Mouse (Mus musculus) left cerebral cortex, adult 9 months (tissue): ENCODE measurements around the gene Dpyd.

Source experiments
- DNase-seq, 2 experiments: peaks; one replicate each; pipeline ENCODE4 v3.0.0; 2022; ENCODE audit warnings: low spot score in 2 of 2

Gene Dpyd

DNA sequence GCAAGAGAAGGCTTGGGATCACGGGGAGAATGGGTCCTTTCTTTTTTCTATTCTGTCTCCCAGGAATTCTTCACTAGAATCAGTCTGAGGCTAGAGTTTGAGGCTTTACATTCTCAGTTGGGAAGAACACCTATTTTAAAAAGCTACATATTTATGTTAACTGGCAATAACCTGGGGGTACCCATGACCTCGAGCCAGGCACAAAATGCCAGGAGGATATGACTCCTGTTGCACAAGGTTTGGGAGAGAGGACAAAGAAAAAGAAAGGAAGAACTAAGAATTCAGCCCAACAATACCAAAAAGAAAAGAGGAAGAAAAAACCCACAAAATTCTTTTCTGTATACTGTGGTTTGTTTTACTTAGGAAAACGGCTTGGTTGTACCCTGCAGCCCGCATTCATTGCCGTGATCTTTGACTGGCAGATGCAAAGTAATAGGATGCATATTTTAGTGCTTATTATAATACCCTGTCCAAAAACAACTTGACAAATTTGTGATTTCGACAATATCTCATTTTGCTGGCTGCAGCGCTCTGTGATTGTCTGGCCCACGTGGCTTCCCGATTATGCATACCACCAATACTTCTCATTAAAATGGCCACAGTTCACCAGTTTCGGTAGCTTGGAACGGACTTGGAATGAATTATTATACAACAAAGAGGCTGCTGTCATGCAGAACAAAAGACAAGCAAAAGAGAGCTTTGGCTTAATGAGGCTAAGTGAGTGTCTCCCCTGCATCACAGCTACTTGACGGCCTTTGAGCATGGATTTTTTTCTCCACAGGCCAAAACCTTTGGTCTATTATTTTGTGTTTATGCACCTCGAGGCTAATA, 799.8 kb downstream of the Dpyd start:
- peak; percentile 15 to 29 for DNase-seq

DNA sequence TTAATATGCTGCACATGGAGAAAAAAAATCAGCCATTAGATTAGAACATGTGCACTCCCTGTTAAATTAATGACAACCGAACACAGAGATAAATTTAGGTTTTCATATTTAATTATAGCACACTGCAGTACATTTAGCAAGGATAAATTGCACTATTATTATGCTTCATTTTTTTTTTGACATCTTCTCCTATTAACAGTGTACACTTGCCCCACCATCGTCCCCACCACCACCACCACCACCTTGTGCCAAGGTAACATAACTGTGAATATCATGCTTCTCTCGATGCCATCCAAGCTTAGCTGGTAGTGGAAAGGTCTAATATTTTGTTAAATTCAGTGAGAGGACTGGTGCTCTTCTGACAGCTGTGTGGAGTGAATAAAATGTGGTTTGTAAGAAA, 800.5 kb downstream of the Dpyd start:
- no peak for DNase-seq

DNA sequence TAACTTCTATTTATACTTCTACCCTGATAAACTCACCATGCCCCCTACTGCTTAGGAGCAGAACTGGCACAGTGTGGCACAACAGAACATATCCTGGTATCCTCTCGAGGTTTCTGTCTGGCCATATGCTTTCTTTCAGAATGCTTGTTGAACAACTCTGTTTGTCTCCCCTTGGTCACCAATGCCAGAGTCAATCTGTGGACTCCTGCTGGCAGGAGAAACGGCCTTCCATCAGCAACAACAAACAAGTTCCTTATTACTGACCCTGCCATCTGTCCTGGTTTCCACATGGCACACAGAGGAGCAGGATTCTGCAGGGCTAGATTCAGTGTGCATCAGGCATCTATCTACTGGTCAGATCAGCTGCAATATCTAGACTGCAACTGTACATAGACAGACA, 807.0 kb downstream of the Dpyd start:
- no peak for DNase-seq

DNA sequence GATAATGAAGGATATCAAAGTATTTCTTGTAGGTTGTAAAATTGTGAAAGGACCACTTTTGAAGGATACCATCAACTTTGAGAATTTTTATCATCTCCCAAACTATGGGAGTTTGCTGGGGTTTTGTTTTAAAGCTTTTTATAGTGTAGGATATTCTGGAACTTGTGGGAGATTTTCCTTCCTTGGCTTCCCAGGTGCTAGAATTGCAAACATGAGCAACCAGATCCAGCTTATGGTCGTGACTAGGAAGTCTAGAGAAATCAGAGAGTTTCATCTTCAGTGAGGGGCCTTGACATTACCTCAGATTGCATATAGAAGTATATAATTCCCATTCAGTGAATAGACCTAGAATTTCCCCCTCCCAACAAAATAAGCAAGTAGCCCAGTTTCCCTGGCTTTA, 819.2 kb downstream of the Dpyd start:
- no peak for DNase-seq

DNA sequence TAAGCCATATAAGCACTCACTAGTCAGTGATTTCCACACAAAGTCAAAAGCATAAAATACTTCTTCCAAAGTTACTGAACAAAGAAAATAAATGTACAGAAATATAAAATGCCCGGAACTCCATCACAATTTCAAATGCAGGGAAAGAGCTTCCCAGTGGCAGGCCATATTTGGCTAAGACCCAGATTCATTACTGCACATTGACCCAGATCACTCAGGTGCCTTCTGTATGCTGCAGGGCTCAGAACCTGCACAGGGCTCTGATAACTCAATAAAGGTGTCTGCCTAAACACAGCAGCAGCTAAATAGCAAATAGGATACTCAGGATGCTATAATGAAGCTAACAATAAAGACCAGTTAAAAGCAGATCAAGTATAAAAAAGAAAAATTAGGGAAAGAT, 820.5 kb downstream of the Dpyd start:
- DNase-seq, result no peak

DNA sequence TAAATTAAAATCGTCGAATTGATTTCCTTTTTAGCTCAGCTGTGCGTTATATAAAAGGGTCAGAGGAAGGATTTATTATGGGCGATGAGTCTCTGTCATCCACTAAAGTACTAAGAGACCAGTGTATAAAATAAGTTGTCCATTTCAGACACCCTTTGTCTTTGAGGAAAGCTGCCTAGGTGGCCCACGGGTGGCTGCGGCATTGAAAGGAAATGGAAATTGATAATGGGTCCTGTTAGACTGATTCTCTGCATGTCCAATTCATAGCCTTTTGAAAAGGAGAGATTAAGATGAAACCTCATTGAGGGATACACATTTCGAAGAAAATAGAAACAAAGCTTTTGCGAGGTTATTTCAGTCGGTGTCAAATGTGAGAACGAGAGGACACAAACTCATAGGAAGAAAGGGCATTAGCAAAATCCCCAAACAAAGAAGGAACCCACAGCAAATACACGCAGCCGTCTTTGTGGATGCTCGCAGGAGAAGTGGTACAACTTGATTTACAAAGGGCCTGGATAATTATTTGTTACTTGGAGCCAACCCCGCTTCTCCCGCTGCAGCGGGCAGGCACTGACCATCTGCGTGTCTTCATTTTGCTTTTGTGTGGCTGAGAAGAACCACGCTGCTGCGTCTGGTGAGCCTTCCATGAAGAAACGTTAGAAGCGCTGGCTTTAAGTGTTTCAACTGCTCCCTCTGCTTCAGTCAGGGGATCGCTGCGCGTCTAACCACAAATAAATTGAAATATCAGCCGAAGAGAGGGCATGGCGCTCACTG, 825.6 kb downstream of the Dpyd start:
- DNase-seq, result peak in 1 of 2 experiments; percentile 6

DNA sequence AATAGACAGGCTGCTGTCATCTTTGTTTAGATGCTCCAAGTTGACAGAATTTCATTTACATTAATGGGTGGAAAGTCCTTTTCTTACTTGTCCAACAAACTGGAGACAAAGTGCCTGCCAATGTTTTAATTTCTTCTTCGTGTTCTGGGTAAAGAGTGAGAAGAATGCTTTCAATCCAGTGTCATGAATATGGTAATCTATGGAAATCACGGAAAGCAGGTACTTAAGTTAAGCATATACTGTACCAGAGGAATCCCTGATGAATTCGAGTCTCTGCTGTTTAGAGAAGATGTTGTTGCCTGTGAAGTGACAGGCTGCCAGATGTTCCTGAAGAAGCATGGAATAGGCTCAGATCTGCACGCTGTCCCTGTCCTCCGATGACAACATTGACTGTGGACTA, 835.3 kb downstream of the Dpyd start:
- DNase-seq, result no peak

DNA sequence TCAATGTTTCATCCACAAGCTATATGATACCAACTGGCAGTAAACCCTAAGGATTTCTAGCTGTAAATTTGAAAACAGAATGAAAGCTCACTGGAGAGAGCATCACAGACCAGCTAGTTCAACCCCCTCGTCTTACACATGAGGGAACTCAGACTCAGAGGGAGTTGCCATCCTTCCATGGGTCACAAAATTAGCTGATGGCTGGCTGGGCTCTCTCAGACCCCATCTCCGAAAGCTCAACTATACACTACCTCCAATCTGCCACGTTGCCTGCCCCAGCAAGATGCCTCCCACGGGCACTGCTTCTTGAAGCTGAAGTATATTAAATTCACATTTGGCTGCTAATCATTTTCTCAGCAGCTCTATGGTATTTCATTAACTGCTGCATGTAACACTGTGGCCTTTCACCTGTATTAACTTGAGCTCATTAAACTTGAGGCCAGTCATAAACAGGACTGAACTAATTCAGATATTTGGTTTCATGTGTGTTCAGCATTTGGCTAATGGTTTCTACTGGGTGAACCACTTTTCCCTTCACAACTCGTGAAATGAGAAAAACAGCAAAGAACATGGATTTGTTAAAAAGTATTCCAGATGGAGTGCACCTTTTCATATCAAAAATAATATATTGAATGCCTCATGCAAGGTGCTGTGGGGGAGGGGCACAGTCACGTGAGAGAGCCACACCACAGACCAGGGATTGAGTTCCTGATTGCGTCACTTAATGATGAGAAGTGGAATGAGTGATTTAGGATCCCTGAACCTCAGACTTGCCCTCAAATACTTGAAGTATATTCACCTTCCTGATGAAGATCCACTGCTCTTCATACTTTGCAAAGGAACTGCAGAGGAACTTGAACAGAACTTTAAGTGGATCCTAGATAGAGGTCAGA, 841.2 kb downstream of the Dpyd start:
- DNase-seq, result no peak

DNA sequence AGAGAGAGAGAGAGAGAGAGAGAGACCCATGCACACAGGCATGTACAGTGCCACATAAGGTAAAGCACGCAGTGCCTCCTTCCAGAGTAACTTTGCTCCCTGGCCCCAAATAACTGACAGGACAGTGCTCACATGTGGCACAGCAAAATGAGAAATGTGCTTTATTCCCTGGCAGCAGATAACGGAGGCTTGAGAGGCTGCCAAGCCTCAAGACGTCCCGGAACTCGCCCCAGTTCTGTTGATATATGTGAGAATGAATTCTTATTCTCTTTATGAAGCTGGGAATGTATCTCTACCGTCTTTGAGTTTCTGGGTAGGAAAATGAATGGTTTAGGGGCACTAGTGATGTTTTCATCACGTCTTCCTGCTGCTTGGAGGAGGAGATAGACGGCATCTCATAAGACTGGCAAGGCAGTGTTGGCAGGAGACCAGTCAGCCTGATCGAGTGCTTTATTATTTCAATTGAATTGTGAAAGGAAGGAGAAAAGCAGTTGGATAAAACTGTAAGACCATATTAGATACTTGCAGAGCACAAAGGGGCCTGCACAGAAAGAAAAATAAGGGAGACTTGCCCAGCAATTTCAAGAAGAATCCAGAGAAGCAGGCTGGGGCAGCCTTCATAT, 857.3 kb downstream of the Dpyd start:
- peak in 1 of 2 experiments; percentile 19 for DNase-seq

DNA sequence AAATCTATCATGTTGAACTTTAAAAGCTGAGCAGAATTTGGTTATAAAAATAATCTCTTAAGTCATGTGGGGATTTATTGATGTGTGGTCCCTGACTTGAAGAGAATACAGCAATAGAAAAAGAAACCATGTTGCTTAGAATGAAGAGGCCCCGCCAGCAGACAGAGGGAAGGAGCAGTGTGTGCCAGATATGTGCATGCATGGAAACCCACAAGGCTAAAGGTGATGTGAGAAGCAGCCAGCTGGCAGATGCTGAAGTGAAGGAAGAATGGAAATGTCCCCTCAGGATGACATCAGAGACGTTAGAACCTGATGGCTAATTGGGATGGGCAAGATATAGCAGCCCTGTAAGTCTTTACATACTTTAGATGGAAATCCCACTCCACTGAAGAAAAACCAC, 857.8 kb downstream of the Dpyd start:
- no peak for DNase-seq

DNA sequence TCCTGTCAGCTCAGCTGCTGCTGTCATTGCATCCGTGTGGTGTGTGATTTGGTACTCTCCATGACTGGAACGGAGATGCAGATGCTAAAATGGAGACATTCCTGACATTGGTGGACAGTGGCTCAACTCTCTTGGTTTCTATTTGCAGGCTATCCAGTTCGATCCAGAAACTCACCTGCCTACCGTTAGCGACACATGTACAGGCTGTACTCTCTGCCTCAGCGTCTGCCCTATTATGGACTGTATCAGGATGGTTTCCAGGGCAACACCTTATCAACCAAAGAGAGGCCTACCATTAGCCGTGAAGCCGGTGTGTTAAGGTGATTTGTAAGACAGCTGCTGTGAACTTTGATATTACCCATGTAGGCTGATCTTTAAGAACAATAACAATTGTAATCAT, 869.4 kb downstream of the Dpyd start:
- DNase-seq, result no peak

DNA sequence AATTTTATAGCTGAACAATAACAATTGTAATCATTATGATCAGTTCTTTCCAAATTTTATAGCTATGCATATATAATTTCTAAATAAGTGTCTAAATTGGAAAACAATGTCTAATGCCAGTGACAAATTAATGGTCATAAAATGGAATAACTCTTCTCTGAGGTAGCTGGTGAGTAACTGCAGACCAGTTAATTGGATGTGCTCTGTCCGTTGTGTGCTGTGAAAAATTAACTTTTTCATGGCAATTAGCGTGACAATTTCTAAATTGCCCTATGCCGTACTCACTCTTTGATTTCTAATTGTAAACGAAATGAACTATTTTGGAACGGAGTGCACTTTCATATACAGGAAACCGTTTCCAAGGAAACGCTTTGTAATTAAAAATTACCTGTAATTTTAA, 869.8 kb downstream of the Dpyd start:
- no peak for DNase-seq

DNA sequence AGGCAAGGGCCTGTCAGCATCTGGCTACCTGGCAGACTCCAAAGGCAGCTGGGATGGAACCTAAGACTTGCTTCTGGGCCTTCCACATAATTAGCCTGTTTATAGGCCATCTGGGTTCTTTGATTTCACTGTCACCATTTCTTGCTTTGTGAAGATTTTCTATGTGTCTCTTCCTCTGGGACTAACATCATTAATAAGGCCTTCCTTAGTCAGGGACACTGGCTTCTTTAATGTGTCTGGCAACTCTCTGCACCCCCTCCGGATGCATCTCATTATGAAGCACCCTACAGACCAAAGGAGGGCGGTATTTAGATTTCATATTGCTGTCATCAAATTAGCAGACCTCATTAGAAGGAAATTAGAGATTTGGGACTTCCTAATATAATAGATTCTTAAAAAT, 885.6 kb downstream of the Dpyd start:
- no peak for DNase-seq

DNA sequence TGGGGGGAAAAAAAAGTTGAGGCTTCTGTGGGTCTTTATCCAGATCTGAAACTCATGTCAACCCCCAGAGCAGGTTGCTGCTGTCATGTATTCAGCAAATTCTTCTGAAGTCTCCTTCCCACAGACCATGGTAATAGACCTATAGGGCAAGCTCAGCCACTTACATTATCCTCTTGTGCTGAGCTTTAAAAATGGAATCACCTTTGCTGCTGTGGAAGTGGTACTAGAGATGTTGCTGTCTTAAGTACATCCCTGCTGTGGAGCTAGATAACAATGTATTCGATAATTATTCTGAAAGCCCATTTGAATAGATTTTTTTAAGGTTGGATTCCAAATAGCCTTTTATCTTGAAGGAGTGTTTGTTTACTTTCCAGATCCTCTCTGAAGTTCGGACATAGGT, 902.1 kb downstream of the Dpyd start:
- DNase-seq, result no peak

DNA sequence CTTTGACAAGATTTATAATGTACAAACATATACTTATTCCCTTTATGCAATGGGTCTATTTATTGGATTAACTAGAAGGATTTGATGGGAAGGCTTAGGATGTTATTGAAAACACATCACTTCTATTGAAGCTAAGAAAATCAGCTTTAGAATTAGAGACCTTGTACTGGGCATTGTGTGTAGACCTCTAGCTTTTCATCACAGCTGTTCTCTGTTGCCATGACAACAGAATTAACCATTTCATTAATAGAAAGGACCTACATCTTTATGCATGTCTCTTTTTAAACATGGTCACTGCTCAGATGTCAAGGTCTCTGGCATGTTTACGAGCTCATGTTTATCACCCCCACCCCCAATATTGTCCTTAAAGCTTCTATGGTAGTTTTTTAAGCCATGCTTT, 902.5 kb downstream of the Dpyd start:
- DNase-seq, result no peak

DNA sequence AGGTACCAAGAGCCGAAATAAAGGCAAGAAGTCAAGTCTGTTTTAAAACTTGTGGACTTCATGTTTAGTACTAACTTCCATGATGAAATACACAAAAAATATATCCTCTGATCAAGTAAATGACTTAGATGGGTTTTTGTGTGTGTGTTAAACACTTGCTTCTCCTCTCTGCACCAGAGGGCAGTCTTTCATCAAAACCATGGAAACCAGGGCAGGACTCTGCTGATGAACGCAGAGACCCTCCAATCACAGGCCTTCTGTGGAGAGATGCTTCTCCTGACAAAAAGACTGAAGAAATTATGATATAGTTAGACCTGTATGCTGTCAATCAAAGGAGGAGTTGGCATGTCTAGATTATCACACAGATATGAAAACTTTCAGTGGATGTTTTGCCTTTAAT, 905.8 kb downstream of the Dpyd start:
- no peak for DNase-seq
